Mouse (Mus musculus): ENCODE measurements around the gene Olfr1316. TPM values are rescaled to one million over a fixed set of nuclear protein-coding genes. Genes with fewer than 3 reads are reported as not detected.

Olfr1316 gene
- polyA plus RNA-seq (2014; fragmentation: Illumina TruSeq; extraction: RNeasy Lipid Tissue Mini Kit (QIAGEN cat#74804); ENCODE audit: low read depth, low replicate concordance), result not detected

DNA sequence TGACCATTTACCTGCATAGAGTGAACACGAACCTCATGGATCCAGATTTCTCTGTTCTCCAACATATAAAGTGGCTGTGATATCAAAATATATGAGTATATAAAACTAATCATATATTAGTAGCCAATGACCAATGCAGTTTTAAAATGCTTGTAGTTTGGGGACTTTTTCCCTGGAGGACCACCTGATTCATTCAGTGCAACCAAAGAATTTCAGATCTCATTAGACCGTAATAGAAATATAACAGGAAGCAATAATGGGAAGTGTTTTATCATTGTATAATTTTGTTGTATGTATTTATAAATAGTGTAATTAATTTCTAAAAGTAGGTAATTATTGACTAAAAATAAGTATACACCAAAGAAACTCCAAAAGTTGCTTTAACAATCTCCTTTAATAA is at the start of gene Olfr1316:
TSS of gene Olfr1316 (minus strand) at position 101 of the 400 bp plus-strand sequence.

DNA sequence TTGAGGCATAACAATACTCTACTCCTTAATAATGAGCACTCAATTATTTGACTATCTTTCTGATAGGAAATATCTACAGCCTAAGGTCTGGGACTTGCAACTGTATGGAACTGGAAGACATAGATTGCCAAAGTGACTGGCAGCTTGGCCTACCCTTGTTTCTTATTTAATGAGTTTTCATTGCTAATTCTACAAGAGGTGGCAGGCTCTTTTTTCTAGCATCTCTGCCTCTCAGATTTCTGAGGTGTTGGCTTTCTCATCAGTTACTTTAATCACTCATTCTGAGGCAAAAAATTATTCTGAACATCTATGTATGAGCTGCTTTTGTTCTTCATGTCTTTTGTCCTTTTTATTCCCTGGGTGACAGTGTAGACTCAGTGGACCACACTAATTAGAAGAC is 19.1 kb upstream of the Olfr1316 start, which contains the start of gene Olfr1318:
TSS of gene Olfr1318 (plus strand) at position 301 of the 400 bp plus-strand sequence.

DNA sequence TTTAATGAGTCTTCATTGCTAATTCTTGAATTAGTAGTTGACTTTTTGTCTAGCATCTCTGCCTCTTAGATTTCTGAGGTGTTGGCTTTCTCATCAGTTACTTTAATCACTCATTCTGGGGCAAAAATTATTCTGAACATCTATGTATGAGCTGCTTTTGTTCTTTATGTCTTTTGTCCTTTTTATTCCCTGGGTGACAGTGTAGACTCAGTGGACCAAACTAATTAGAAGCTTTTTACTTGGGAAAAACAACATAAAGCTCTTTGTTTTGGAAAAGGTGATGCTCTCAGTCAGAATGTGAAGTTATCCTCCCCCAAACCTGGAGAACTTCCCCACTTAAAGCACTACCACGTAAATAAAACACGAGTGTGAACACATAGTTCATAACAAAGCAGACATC is 5.3 kb upstream of the Olfr1316 start, which contains the start of gene Olfr1317:
TSS of gene Olfr1317 (plus strand) at position 301 of the 400 bp plus-strand sequence.

DNA sequence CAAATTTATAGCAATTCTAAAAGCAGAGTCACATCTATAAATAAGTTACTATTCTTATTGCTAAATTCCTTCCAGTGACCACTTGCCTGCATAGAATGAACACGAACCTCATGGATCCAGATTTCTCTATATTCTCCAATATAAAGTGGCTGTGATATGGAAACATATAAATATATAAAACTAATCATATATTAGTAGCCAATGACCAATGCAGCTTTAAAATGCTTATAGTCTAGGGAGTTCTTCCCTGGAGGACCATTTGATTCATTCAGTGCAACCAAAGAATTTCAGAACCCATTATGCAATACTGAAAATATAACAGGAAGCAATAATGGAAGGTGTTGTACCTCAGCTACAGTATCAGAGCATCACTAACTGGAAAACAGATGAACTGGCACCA is 19.4 kb downstream of the Olfr1316 start, which contains the start of gene Olfr1315-ps1:
TSS of gene Olfr1315-ps1 (minus strand) at position 101 of the 400 bp plus-strand sequence.

DNA sequence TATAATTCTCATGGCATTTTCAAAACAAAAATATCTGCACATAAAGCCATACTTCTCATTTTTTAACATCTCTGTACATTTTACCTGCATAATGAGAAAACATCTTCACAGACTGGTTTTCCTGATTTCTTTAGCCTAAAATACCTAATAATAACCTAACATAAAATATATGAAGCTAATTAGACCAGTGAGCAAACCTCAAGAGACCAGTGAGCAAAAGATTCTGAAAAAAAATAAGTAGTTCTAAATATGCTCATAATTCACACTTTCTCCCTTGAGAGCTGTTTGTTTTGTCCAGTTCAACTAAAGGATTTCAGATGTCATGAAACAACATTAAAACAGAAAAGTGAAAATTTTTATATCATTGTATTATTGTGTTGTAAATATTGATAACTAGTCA is 38.1 kb downstream of the Olfr1316 start, which contains the start of gene Olfr1314:
TSS of gene Olfr1314 (minus strand) at position 101 of the 400 bp plus-strand sequence.

DNA sequence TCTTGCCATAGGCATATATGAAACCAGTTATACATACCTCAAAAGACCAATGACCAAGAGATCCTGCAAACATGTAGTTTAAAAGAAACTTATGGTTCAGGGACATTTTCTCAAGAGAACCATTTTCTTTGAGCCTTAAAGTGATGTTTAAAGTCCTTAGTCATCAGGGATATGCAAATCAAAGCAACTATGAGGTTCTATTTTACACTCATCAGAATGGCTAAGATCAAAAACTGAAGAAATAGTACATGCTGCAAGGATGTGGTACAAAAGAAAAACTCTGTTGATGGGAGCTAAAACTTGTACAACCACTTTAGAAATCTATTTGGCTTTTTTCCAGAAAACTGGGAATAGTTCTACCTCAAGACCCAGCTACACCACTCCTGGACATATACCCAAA is 57.0 kb downstream of the Olfr1316 start, which contains the start of gene Olfr1313:
TSS of gene Olfr1313 (minus strand) at position 101 of the 400 bp plus-strand sequence.

Other genes starting within 250 kb of the Olfr1316 start
- not detected for gene Olfr1306, start 218.7 kb downstream of the Olfr1316 start, polyA plus RNA-seq (2014; fragmentation: Illumina TruSeq; extraction: RNeasy Lipid Tissue Mini Kit (QIAGEN cat#74804); ENCODE audit: low read depth, low replicate concordance)
- not detected for gene Olfr1307, start 185.5 kb downstream of the Olfr1316 start, polyA plus RNA-seq (2014; fragmentation: Illumina TruSeq; extraction: RNeasy Lipid Tissue Mini Kit (QIAGEN cat#74804); ENCODE audit: low read depth, low replicate concordance)
- not detected for gene Olfr1308, start 170.0 kb downstream of the Olfr1316 start, polyA plus RNA-seq (2014; fragmentation: Illumina TruSeq; extraction: RNeasy Lipid Tissue Mini Kit (QIAGEN cat#74804); ENCODE audit: low read depth, low replicate concordance)
- not detected for gene Olfr1309, start 144.7 kb downstream of the Olfr1316 start, polyA plus RNA-seq (2014; fragmentation: Illumina TruSeq; extraction: RNeasy Lipid Tissue Mini Kit (QIAGEN cat#74804); ENCODE audit: low read depth, low replicate concordance)
- not detected for gene Olfr1310, start 122.3 kb downstream of the Olfr1316 start, polyA plus RNA-seq (2014; fragmentation: Illumina TruSeq; extraction: RNeasy Lipid Tissue Mini Kit (QIAGEN cat#74804); ENCODE audit: low read depth, low replicate concordance)
- gene Olfr1311, start 110.6 kb downstream of the Olfr1316 start, polyA plus RNA-seq (2014; fragmentation: Illumina TruSeq; extraction: RNeasy Lipid Tissue Mini Kit (QIAGEN cat#74804); ENCODE audit: low read depth, low replicate concordance), result not detected
- gene Olfr1312, start 84.7 kb downstream of the Olfr1316 start, polyA plus RNA-seq (2014; fragmentation: Illumina TruSeq; extraction: RNeasy Lipid Tissue Mini Kit (QIAGEN cat#74804); ENCODE audit: low read depth, low replicate concordance), result not detected
- gene Olfr1313, start 57.1 kb downstream of the Olfr1316 start, polyA plus RNA-seq (2014; fragmentation: Illumina TruSeq; extraction: RNeasy Lipid Tissue Mini Kit (QIAGEN cat#74804); ENCODE audit: low read depth, low replicate concordance), result not detected
- not detected for gene Olfr1314, start 38.2 kb downstream of the Olfr1316 start, polyA plus RNA-seq (2014; fragmentation: Illumina TruSeq; extraction: RNeasy Lipid Tissue Mini Kit (QIAGEN cat#74804); ENCODE audit: low read depth, low replicate concordance)
- not detected for gene Olfr1315-ps1, start 19.5 kb downstream of the Olfr1316 start, polyA plus RNA-seq (2014; fragmentation: Illumina TruSeq; extraction: RNeasy Lipid Tissue Mini Kit (QIAGEN cat#74804); ENCODE audit: low read depth, low replicate concordance)
- gene Olfr1317, start 5.4 kb upstream of the Olfr1316 start, polyA plus RNA-seq (2014; fragmentation: Illumina TruSeq; extraction: RNeasy Lipid Tissue Mini Kit (QIAGEN cat#74804); ENCODE audit: low read depth, low replicate concordance), result not detected
- not detected for gene Olfr1318, start 19.2 kb upstream of the Olfr1316 start, polyA plus RNA-seq (2014; fragmentation: Illumina TruSeq; extraction: RNeasy Lipid Tissue Mini Kit (QIAGEN cat#74804); ENCODE audit: low read depth, low replicate concordance)
- not detected for gene Lpcat4, start 104.5 kb upstream of the Olfr1316 start, polyA plus RNA-seq (2014; fragmentation: Illumina TruSeq; extraction: RNeasy Lipid Tissue Mini Kit (QIAGEN cat#74804); ENCODE audit: low read depth, low replicate concordance)
- gene Nutm1, start 124.3 kb upstream of the Olfr1316 start, polyA plus RNA-seq (2014; fragmentation: Illumina TruSeq; extraction: RNeasy Lipid Tissue Mini Kit (QIAGEN cat#74804); ENCODE audit: low read depth, low replicate concordance), result not detected
- gene Nop10, start 126.9 kb upstream of the Olfr1316 start, polyA plus RNA-seq (2014; fragmentation: Illumina TruSeq; extraction: RNeasy Lipid Tissue Mini Kit (QIAGEN cat#74804); ENCODE audit: low read depth, low replicate concordance), result 48.2 TPM
- 44.4 TPM for gene Slc12a6, start 130.8 kb upstream of the Olfr1316 start, polyA plus RNA-seq (2014; fragmentation: Illumina TruSeq; extraction: RNeasy Lipid Tissue Mini Kit (QIAGEN cat#74804); ENCODE audit: low read depth, low replicate concordance)
- 0.40 TPM for gene Gm21985, start 131.3 kb upstream of the Olfr1316 start, polyA plus RNA-seq (2014; fragmentation: Illumina TruSeq; extraction: RNeasy Lipid Tissue Mini Kit (QIAGEN cat#74804); ENCODE audit: low read depth, low replicate concordance)
- 91.9 TPM for gene Emc4, start 233.1 kb upstream of the Olfr1316 start, polyA plus RNA-seq (2014; fragmentation: Illumina TruSeq; extraction: RNeasy Lipid Tissue Mini Kit (QIAGEN cat#74804); ENCODE audit: low read depth, low replicate concordance)
- gene Katnbl1, start 244.2 kb upstream of the Olfr1316 start, polyA plus RNA-seq (2014; fragmentation: Illumina TruSeq; extraction: RNeasy Lipid Tissue Mini Kit (QIAGEN cat#74804); ENCODE audit: low read depth, low replicate concordance), result 42.4 TPM